Mouse (Mus musculus) T-helper 2 cell (primary cell): ENCODE measurements around the gene Cyp26a1.

Experiments used
- in situ Hi-C: fragments of 300-600 bp; cut with MboI, MseI; formaldehyde crosslinking; loops from one replicate; pipeline ENCODE4 v1.15.1; 2025; ENCODE audit warnings: high pct_unique_total_duplicates

The Cyp26a1 gene

GRCm38 (mm10) chr19:37697651-37698272 lies at the start of gene Cyp26a1:
TSS of gene Cyp26a1 (plus strand) at chr19:37697798.
- in situ Hi-C loops = no loop called here

GRCm38 (mm10) chr19:37647994-37648393 lies 49.6 kb upstream of the Cyp26a1 start:
- in situ Hi-C loops = loop anchor here (25.0 kb wide), 1 partner anchor 1664 kb away; no protein-coding TSS in a partner anchor

GRCm38 (mm10) chr19:37650526-37650925 lies 47.1 kb upstream of the Cyp26a1 start:
- in situ Hi-C loops = no loop called here

GRCm38 (mm10) chr19:37654012-37654411 lies 43.6 kb upstream of the Cyp26a1 start:
- in situ Hi-C loops = no loop called here

GRCm38 (mm10) chr19:37656441-37656840 lies 41.2 kb upstream of the Cyp26a1 start:
- in situ Hi-C loops = no loop called here

- in situ Hi-C loops = loop anchor here (10.0 kb wide), 1 partner anchor 1650 kb away; no protein-coding TSS in a partner anchor
Measured at GRCm38 (mm10) chr19:37665256-37665655, 32.3 kb upstream of the Cyp26a1 start.

GRCm38 (mm10) chr19:37667855-37668594 lies 29.6 kb upstream of the Cyp26a1 start:
- in situ Hi-C loops = loop anchor here (10.0 kb wide), 1 partner anchor 1653 kb away; no protein-coding TSS in a partner anchor

- in situ Hi-C loops = loop anchor here (10.0 kb wide), 1 partner anchor 1654 kb away; no protein-coding TSS in a partner anchor
Measured at GRCm38 (mm10) chr19:37668657-37669056, 28.9 kb upstream of the Cyp26a1 start.

GRCm38 (mm10) chr19:37669486-37669885 lies 28.1 kb upstream of the Cyp26a1 start:
- in situ Hi-C loops = loop anchor here (10.0 kb wide), 1 partner anchor 1655 kb away; no protein-coding TSS in a partner anchor

GRCm38 (mm10) chr19:37673393-37673792 lies 24.2 kb upstream of the Cyp26a1 start:
- in situ Hi-C loops = no loop called here

GRCm38 (mm10) chr19:37685281-37685680 lies 12.3 kb upstream of the Cyp26a1 start, which contains the start of gene Cyp26c1:
TSS of gene Cyp26c1 (plus strand) at chr19:37685581.
- in situ Hi-C loops = no loop called here

- in situ Hi-C loops = no loop called here
Measured at GRCm38 (mm10) chr19:37686347-37686746, 11.3 kb upstream of the Cyp26a1 start.

- in situ Hi-C loops = no loop called here
Measured at GRCm38 (mm10) chr19:37686941-37687850, 10.4 kb upstream of the Cyp26a1 start.

- in situ Hi-C loops = no loop called here
Measured at GRCm38 (mm10) chr19:37689478-37689877, 8.1 kb upstream of the Cyp26a1 start.

GRCm38 (mm10) chr19:37690716-37691115 lies 6.9 kb upstream of the Cyp26a1 start:
- in situ Hi-C loops = no loop called here

- in situ Hi-C loops = no loop called here
Measured at GRCm38 (mm10) chr19:37692879-37693278, 4.7 kb upstream of the Cyp26a1 start.

GRCm38 (mm10) chr19:37695146-37695545 lies 2.5 kb upstream of the Cyp26a1 start:
- in situ Hi-C loops = no loop called here

GRCm38 (mm10) chr19:37695762-37696602 lies 1.6 kb upstream of the Cyp26a1 start:
- in situ Hi-C loops = no loop called here

GRCm38 (mm10) chr19:37696603-37697334 lies 829 bp upstream of the Cyp26a1 start:
- in situ Hi-C loops = no loop called here

GRCm38 (mm10) chr19:37697335-37697636 lies 312 bp upstream of the Cyp26a1 start:
- in situ Hi-C loops = no loop called here
